Mouse (Mus musculus) brown adipose tissue, adult 24 weeks (tissue): ENCODE data around the gene Ypel4. TPM values are rescaled to one million over a fixed set of nuclear protein-coding genes. Genes with fewer than 3 reads are reported as not detected.

Experiments
- H3K27ac ChIP-seq: fragments of 200-500 bp; replicated peaks from 2 replicates; pipeline ENCODE4 v1.5.1; 2012; ENCODE audit warnings: low read depth, mild to moderate bottlenecking, low read length
- H3K4me1 ChIP-seq: fragments of 200-500 bp; 2 replicates; pipeline ENCODE4 v1.6.1; 2012; ENCODE audit warnings: low read length, mixed read lengths; ENCODE audit not compliant: control insufficient read depth, insufficient read depth, insufficient read length
- H3K4me3 ChIP-seq: fragments of 200-500 bp; 2 replicates; pipeline ENCODE4 v1.5.1; 2012; ENCODE audit warnings: low read depth, mild to moderate bottlenecking, low read length, moderate library complexity; ENCODE audit not compliant: insufficient read depth
- polyA plus RNA-seq: library from polyadenylated mRNA; stranded (reverse); fragments of >200 nt; gene quantifications from 2 replicates; pipeline ENCODE4 v1.2.4, GENCODE M21; 2012; ENCODE audit not compliant: missing spikeins, insufficient read depth, insufficient read length

Gene Ypel4
- polyA plus RNA-seq, 1 experiment = not detected

DNA sequence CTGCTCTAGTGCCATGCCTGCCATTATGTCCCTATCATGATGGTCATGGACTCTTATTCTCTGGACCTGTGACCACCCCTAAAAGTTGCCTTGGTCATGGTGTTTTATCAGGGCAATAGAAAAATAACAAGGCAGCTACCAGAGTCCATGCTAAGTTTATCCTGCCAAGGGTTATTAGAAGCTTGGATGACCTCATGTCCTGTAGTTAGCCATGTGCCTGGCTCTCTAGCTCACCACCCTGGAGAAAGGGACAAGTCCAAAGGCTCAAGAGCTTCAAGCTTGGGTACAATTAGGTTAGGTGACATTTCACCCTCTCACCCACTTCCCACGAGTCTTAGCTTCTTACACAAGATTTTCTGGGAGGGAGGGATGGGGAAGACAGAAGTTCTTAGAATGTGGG lies 29.0 kb downstream of the Ypel4 start:
- Histone ChIP-seq H3K27ac (no peak overlapping the region), H3K4me3 (no peak overlapping the region), H3K4me1 (no peaks in the 10 kb centered on the region)

DNA sequence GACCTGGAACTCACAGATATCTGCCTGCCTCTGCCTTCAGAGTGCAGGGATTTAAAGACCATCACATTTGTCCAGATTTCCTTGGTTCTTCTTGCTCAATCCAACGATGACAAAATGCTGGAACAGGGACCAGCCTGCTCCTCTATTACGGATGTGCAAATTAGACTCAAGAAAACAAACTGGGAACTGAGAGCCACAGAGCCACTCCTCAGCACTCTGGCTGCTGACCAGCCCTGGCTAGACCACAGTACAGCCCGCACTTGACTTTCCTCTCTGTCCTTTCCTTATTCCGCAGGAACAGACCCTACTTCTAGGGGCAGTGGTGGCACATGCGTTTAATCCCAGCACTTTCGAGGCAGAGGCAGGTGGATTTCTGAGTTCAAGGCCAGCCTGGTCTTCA lies 36.6 kb downstream of the Ypel4 start:
- Histone ChIP-seq H3K4me1 (no peaks in the 10 kb centered on the region), H3K4me3 (no peak overlapping the region), H3K27ac (no peak overlapping the region)

DNA sequence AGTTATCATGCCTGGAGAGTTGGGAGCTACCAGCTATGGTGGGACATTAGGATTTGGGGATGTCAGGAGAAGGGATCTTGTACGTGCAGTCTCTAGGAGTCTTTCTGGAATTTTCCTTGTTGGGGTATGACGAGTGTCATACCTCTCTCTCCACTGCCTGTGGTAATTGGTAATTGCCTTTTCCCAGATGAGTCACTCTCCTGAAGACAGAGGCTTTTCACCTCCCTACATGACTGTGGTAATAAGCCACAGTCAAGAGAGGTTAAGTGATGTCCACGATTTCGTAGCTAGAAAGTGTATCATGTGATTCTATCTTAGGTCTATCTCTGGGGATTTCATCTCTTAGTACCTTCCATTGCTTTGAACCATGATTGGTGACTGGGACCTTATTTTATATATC lies 38.6 kb downstream of the Ypel4 start:
- Histone ChIP-seq H3K4me1 (no peaks in the 10 kb centered on the region), H3K27ac (no peak overlapping the region), H3K4me3 (no peak overlapping the region)

DNA sequence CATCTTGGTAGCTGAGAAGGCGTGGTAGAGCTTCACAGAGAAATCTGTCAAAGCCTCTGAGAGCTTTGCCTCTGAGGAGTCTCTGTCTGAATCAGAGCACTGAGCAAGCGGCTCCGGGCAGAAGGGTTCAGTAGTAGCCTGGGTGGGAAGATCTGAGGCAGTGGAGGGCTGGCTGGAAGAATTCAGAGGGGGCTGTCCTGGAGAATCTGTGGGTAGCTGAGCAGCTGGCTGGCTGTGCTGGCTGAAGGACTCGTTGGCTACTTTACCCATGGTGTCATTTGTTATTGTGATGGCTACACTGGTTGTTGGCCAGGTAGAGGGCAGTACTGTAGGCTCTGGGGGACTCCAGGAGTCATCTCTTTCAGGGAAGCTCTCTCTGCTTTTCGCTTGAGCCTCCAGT lies 39.3 kb downstream of the Ypel4 start:
- H3K4me3 ChIP-seq = peak overlapping the region; percentile 13
- H3K4me1 ChIP-seq = no peaks in the 10 kb centered on the region
- no peak overlapping the region for H3K27ac ChIP-seq

DNA sequence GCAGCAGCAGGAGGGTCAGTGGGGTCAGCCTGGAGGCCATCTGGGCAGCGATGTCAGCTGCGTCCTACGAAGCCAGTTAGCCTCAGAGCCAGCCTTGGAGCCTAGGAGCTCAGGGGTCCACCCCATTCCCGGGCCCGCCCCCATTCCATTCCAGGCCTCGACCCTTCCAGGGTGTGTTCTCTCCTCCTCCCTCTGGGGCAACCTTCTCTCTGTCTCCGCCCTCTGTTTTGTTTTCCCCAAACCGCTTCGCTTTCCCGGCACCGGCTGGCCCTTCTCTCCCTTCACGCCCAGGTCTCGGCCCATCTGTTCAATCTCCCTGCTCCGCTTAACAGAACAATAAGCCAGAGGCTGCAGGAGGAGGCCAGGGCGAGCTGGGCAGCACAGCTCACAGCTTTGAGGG lies 40.9 kb downstream of the Ypel4 start:
- Histone ChIP-seq H3K27ac (no peak overlapping the region), H3K4me1 (no peaks in the 10 kb centered on the region), H3K4me3 (peak overlapping the region; percentile 44)

DNA sequence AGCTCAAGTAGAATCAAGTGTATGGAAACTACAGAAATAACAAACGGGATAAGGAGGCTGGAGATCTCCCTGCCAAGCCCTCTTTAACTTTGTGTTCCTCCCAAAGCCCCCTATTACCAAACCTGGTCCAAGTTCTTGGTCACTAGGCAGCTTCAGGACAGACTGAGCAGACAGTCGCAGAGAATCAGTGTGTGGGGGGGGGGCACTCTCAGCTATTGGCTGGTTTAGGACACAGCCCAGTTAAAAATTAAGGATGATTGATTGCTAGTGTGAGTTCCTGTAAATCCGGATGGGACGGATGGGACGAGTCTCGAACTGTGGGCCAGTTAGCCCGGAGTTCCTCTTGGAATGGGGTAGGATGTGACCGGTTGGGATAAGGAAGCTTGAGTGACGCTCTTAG lies 41.4 kb downstream of the Ypel4 start, which contains the start of gene Serping1:
Gene Serping1, minus strand, starts transcription at position 204 of the 400 bp plus-strand sequence.
- 0 out of 2 replicates have a peak within 1 kb of the TSS, but pooled peaks have one; percentile 27 for H3K27ac ChIP-seq
- peak within 1 kb of the TSS; percentile 44 for H3K4me3 ChIP-seq

DNA sequence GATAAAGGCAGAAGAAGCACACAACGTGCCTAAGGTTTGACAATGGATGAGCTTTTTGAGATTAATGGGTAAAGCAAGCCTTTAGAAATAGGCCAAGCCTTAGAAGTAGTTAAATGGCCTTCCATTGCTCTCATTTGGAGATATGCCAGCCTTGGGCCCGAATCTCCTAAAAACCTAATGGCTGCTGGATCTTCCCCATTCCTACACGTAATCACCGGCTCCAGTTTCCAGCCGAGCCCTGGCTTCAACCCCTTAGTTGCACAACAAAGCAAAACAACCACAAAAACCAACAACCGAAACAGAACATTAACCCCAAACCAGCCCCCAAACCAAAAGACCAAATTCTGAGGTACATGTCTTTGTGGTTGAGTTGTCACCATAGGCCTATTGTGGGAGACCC lies 41.8 kb downstream of the Ypel4 start:
- no peak overlapping the region for H3K4me3 ChIP-seq

More for the DNA sequence above, 41.4 kb downstream of the Ypel4 start, which contains the start of gene Serping1:
- H3K4me1 ChIP-seq = no peaks in the 10 kb centered on the region

DNA sequence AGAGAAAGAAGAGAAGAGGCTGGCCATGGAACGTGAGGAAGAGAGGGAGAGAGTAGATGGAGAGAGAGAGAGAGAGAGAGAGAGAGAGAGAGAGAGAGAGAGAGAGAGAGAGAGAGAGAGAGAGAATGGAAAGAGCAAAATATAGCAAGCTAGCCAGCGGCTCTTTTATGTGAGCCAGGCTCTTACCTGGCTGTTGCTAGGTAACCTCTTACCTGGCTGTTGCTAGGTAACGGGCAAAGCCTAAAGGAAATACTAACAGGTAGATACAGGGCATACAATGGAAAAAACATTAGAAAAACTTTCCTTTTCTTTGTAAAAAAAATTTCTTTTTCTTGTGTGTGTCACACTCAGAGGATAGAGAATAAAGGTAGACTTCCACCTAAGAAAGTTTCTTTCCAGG lies 43.8 kb downstream of the Ypel4 start:
- Histone ChIP-seq H3K4me3 (no peak overlapping the region), H3K4me1 (no peaks in the 10 kb centered on the region), H3K27ac (no peak overlapping the region)

More for the DNA sequence above, 41.8 kb downstream of the Ypel4 start:
- no peaks in the 10 kb centered on the region for H3K4me1 ChIP-seq
- H3K27ac ChIP-seq = 0 out of 2 replicates have a peak overlapping the region, but pooled peaks have one; percentile 4

DNA sequence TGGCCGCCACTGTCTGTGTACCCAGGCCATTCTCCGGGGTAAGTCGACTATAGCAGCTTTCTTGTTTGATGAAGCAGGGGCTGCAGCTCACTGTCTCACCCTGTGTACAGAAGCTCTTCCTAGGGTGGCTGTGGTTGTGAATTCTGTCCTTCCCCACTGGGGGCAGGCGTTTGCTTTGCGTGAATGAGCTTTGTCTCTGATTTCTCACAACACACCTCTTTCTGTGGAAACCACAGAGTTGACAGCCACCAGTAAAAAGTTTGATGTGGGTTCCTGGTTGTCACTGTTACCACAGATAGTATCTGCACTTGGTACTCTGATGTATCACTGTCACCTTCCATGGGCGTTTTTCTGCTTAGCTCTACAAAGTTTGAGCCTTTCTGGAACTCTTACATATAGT lies 45.4 kb downstream of the Ypel4 start:
- Histone ChIP-seq H3K27ac (no peak overlapping the region), H3K4me1 (no peaks in the 10 kb centered on the region), H3K4me3 (no peak overlapping the region)

DNA sequence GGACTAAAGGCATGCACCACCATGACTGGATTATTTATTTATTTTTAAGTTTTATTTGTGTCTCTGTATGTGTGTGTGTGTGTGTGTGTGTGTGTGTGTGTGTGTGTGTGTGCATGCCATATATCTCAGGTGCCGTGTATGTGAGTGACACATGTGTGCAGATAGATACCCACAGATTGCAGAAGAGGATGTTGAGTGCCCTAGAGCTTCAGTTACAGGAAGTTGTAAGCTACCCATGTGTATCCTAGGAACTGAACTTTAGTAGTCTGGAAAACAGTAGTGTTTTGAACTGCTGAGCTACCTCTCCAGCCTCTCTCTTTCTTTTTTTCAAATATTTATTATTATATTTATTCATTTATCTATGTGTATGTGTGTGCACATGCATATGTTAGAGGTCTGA lies 49.5 kb downstream of the Ypel4 start:
- Histone ChIP-seq H3K27ac (no peak overlapping the region), H3K4me1 (no peaks in the 10 kb centered on the region), H3K4me3 (no peak overlapping the region)

DNA sequence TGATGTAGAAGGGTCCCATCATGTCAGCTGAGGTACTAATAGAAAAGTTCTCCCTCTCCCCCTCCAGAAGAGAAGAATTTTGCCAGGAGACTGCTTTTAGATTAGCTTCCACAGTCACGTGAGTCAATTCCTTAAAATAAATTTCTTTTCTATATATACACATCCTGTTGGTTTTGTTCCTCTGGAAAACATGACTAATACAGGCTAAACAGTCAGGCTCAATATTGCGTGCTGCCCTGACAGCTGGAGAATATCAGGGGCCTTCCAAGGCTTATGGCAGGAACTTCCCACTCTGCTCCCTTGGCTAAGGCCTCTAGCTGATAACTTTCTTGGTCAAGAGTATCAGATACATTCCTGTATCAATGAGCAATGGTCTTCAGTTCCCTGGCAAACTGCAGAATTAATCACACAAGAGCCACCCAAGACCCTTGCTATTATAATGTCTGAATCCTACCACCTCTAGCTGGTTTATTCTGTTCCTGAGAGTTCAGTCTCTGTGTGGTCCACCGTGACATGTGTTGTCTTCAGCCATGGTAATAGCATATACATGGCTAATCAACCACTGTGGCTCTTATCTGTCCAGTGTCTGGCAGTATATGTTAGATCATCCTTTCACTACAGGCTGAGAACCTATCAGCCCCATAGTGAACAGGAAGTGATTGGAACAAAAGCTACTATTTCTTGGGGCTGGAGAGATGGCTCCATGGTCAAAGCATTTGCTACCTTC lies 50.1 kb downstream of the Ypel4 start:
- no peak overlapping the region for H3K4me3 ChIP-seq
- no peaks in the 10 kb centered on the region for H3K4me1 ChIP-seq
- H3K27ac ChIP-seq = no peak overlapping the region

Other genes with a start within 250 kb of the Ypel4 start
- 32.5 and 35.3 TPM in 2 replicates for gene Ctnnd1, start 83.3 kb upstream of the Ypel4 start, polyA plus RNA-seq
- not detected in 2 replicates for gene Btbd18, start 75.0 kb upstream of the Ypel4 start, polyA plus RNA-seq
- 27.5 and 33.4 TPM in 2 replicates for gene Selenoh, start 63.3 kb upstream of the Ypel4 start, polyA plus RNA-seq
- not detected in 2 replicates for gene Gm28635, start 56.0 kb upstream of the Ypel4 start, polyA plus RNA-seq
- gene Med19, start 55.7 kb upstream of the Ypel4 start, polyA plus RNA-seq = 11.5 and 13.0 TPM in 2 replicates
- gene Tmx2, start 54.9 kb upstream of the Ypel4 start, polyA plus RNA-seq = 99.9 and 101 TPM in 2 replicates
- gene Zdhhc5, start 18.9 kb upstream of the Ypel4 start, polyA plus RNA-seq = 25.5 and 40.4 TPM in 2 replicates
- 9.4 and 13.7 TPM in 2 replicates for gene Clp1, start 6.7 kb upstream of the Ypel4 start, polyA plus RNA-seq
- gene Gm19426, start 9.6 kb downstream of the Ypel4 start, polyA plus RNA-seq = not detected in 2 replicates
- gene Serping1, start 41.4 kb downstream of the Ypel4 start, polyA plus RNA-seq = 74.6 and 108 TPM in 2 replicates
- 4.5 and 15.2 TPM in 2 replicates for gene Ube2l6, start 64.8 kb downstream of the Ypel4 start, polyA plus RNA-seq
- 2.7 and 3.0 TPM in 2 replicates for gene Smtnl1, start 88.6 kb downstream of the Ypel4 start, polyA plus RNA-seq
- gene Timm10, start 92.9 kb downstream of the Ypel4 start, polyA plus RNA-seq = 125 and 134 TPM in 2 replicates
- gene Slc43a1, start 104.8 kb downstream of the Ypel4 start, polyA plus RNA-seq = 2.6 and 3.5 TPM in 2 replicates
- gene Rtn4rl2, start 152.7 kb downstream of the Ypel4 start, polyA plus RNA-seq = 1.5 TPM in 1 of 2 replicates, not detected in the other
- 18.5 and 18.6 TPM in 2 replicates for gene Slc43a3, start 202.5 kb downstream of the Ypel4 start, polyA plus RNA-seq
- gene Prg2, start 246.4 kb downstream of the Ypel4 start, polyA plus RNA-seq = not detected in 2 replicates